Mouse (Mus musculus): ENCODE data around the gene Prss56.

Prss56 gene

DNA sequence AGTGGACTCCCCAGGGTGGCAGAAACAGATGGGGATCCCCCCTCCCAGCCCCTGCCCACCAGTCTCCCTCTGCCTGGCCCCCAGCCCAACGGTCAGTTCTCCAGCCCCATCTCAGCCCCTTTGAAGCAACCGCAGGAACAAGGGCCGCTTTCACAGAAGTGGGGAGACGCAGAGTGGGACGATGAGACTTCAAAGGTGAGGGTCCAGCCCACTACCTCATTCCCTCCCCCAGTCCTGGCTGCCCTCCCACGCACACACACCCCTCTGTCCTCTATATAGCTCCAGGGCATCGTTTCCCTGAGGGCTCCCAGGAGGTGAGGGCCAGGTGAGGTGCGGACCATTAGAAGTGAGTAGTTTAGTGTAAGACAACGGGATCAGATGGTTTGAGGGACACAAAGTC is at the start of gene Prss56:
Prss56 (plus strand) TSS at position 301 of the 400 bp plus-strand sequence.
- no peak for DNase-seq

DNA sequence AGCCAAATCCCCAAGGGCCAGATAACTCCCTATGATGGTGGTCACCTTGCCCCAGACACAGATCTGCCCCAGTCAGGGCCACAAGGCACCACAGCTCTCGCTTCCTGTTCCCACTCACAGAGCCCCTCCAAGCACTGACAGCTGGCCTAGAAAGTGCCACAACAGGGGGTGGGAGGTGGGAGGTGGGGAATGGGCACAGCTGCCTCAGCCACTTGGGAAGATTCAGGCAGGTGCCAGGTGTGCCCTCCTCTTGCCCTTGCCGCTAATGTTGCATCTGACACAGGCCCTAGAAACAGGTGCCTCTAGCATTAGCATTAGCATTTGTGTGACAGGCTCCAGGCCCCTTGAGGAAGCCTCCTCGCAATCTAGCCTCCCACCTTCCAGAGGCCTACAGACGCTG is 41.6 kb upstream of the Prss56 start:
- DNase-seq = no peak

DNA sequence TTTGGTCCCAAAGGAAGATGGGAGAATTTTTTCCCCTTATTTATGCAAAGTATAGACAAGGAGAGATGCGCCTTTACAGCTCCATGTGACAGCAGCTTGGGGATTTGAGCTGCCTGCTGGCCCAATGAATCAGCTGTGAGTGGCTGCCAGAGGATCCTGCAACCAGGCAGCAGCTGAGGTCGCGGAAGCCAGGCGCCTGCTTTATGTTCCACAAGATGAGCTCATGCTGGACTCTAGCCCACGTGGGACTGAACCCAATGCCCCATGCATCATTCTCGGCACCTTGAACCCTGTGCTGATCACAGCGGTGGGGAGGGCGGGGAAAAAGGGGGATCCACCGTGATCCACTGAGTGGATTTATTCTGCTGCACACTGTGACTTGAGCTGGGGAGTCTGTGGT is 40.7 kb upstream of the Prss56 start:
- DNase-seq = no peak

DNA sequence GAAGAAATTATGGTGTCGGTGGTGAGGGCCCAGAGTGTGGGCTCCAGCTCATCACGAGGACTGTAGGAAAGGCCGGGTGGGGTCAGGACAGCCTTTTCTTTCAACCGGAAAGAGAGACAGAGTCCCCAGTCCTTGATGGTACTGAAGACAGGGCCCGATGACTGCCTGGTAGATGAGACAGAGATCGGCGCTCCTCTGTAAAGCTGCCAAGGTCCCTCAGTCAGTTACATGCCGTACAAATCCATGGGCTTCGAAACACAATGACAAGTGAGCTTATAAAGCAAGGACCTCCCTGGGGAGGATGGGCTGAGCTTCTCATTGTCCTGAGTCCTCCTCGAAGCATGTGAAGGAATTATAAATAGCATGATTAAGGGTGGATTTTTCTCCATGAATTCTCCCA is 40.0 kb upstream of the Prss56 start:
- no peak for DNase-seq

DNA sequence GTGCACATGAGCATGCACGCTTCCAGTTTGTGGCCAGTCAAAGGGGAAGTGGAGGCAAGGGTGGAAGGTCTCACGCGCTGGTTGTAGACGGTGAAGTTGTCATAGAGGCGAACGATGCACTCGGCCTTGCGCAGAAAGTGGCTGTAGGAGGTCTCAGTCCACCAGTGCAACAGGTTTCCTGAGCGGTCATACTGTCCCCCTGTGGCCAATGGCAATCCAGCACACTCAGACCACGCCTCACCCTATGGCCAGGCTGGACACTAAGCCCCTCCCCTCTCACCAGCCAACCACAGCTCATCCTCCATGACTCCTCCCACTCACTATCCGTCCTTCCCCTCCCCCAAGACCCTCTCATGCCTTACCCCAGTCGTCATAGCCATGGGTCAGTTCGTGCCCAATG is 33.7 kb upstream of the Prss56 start:
- DNase-seq = no peak

DNA sequence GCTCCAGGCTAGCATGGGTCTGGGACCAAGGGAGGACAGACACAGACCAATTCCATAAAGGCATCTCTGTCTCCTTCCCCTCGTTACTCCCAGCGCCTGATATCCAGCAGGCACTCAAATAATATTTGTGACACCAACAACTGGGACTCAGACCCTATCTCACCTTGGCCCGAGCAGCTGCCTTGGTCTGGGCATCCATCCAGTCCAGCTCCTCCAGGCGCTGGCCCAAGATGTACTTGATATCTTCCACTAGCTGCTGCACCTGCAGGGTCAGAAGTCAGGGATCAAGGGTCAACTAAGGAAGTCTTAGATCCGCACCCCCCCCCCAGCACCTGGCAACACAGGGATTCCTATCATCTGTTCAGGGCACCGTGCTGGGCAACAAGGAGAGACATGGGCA is 31.8 kb upstream of the Prss56 start:
- DNase-seq = no peak

DNA sequence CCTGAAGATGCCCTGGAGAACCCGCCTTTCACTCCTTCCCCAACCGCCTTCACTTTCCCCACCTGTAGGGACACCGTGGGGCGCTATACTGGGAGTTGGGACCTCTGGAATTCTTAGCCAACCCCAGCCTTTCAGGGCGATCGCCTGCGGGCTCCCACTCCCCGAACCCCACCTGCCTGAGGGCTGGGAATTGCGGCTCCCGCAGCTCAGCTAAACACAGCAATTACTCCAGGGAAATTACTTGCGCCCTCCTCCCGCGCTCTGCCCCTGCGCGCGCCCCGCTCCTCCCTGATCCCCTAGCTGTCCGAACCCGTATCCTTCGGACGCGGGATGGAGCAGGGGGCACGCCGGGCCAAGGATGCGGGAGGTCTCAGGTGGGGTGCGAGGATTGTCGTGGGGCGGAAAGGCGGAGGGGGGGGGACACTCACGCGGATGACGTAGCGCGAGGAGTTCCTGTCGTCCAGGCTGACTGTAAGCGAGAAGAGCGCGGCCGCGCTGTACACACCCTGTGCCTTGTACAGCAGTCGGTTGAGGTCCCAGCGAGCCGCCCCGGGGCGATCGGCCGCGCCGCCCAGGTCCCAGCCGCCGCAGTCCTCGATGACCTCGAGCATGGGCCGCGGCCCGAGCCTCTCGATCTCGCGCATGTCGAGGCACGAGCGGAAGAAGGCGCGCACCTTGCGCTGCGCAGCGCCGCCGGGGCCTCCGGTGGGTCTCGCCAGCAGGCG is 29.2 kb upstream of the Prss56 start:
- DNase-seq = no peak

DNA sequence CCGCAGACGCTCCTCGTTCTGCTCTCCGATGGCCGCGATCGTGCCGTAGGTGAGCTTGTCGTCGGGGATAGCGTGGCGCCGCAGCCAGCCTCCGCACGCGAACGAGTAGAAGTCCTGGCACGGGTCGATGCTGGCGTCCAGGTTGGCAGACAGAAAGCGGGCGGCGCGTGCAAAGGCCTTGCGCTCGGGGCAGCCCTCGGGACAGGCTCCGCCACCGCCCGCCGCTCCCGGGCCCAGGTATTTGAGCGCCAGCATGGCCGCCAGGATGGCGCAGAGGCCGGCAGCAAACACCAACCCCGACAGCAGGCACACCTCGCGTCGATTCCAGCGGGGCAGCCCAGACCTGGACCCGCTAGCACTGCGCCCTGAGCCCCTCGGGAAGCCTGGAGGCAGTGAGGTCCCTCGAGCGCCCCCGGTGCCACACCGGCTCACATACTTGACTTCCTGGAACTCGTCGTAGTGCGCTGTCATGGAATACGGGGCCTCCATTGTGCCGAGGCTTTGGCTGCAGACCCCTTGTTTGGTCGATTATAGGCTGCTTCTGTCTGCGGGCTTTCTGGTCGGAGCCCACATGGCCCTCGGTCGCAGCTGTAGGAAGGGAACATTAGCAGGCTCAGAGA is 28.5 kb upstream of the Prss56 start:
- no peak for DNase-seq

DNA sequence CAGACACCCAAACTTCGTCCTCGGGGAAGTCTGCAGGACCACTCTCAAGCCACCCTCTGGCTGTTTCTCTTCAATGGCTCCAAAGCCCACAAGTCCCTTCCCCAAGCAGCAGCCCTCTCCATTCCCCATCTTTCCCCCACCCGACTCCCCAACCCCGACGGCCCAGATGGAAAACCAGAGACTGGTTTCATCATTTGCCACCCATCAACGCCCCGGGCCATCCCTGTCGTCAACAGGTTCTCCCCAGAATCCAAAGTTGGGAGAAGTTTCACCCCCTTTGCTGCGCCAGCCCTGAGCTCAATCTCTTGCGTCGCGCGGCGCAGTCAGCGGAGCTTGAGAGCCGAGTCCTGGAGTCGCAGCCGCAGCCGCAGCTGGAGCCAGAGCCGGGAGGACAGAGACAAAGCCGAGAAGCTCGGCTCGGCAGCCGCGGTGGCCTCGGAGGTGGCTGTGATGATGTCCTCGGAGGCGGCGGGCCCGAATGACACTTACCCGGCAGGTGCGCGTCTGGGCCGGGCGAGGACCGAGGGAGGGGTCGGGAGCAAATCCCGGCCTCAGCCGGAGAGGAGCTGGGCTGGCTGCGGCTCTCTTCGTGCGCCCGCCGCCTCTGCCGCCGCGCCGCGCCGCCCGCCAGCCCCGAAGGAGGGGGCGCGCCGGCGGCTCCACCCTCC is 27.4 kb upstream of the Prss56 start:
- DNase-seq = no peak

DNA sequence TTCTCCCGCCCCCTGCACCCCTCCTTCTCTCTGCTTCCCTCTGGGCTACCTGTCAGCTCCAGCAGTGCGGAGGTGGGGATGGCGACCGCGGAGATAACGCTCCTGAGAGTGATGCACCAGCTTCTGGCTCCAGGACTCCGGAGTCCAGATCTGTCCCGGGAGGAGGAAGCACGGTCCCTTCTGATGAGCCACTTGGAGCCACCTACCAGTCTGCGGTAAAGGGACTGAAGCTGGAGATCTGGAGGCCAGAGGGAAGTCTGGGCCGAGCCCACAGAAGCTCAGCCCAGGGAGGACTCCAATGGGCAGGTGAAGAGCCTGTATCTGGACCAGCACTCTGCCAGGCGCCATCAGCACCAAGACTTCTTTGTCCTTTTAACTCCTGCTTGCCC is 26.9 kb upstream of the Prss56 start, which contains the start of gene Ecel1:
Ecel1 (minus strand) TSS at position 323 of the 389 bp plus-strand sequence.
- DNase-seq = no peak

DNA sequence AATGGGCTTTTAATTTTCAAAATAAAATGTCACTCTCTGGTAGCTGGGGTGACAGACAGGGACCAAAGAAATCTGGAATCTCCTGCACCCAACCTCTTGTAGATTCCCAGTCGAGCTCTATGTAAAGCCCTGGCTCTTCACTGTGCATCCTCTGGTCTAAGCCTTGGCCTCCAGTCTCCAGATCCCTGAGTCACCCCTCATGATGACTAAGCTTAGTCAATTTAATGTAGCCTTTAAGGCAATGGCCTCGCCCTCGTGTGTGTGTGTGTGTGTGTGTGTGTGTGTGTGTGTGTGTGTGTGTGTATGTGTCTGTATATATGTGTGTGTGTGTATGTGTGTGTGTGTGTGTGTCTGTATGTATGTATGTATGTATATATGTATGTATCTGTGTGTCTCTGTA is 23.7 kb upstream of the Prss56 start:
- DNase-seq = no peak

DNA sequence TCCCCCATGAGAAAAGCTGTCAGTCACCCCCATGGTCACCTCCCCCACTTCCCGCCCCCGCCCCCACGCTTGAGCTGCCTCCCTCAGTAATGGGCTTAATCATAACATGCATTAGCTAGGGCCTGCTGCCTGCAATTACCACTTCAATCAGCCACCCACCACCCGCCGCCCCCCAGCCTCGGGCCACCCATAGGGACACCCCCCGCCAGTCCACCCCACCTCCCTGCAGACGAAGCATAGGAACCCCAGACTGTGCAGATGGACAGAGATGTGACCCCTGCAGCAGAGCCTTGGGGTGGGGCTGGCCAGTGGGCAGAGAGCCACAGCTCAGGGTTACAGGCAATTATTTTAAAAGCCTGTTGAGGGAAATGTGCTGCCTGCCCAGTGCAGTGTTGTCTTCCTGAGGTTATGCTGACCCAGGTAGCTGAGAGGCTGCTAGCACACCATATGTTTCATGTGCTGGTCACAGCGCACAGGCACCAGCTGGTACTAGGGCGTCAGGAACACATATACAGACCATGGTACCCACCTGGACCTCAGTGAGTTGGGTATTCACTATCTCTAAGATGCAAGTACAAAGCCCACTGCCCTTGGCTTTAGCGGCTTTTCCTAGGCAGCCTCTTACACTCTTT is 18.8 kb upstream of the Prss56 start:
- no peak for DNase-seq

DNA sequence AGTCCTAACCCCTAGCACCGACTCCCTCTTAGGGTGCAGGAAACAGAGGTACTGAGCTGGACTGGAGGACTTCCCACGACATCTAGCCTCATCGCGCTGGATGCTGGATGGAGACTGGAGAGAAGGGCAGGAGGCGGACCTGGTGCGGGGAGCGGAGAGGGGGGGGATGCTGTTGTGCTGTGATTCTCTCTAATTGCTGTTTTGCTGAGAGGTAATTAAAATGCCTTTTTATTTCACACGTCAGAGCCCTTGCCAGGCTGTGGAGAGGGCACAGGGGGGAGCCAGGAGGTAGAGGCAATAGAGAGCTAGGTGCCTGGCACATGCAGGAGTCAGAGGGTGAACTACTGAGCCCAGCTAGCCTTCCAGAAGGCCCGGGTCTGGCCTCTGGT is 18.3 kb upstream of the Prss56 start:
- DNase-seq = no peak

DNA sequence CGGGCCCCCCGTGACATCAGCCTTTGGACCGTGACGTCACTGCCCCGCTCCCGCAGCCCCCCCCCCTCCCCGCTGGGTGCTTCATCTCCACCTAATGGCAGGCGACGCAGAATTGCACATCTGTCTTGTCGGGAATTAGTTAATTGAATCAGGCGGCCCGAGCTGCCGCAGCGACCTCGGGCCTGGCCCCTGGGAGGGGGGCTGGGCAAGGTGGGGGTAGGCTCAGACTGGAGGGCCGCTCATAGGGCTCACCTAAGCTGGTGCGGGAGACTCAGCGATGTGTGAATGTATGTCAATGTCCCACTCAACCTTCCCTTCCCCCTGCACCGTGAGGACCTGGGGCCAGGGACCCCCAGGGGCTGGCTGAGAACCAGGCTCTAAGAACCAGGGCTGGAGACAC is 12.7 kb upstream of the Prss56 start:
- no peak for DNase-seq

DNA sequence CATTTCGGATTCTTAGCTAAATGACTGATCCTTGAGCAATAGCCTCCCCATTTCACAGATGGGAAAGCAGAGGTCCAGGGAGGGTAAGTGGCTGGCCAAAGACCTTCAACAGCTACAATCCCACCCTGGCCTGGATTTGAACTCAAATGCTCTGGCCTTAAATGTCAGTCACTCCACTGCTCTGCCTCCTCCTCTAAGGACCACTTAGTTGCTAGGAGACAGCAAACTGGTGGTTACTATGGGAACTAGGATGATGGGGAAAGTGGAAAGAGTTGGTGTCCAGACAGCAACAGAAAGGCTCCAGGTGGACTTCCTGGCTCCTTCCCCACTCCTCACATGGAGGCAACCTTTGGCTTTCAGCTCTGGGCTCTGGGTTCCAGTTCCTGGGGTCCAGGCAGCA is 11.8 kb upstream of the Prss56 start:
- no peak for DNase-seq

DNA sequence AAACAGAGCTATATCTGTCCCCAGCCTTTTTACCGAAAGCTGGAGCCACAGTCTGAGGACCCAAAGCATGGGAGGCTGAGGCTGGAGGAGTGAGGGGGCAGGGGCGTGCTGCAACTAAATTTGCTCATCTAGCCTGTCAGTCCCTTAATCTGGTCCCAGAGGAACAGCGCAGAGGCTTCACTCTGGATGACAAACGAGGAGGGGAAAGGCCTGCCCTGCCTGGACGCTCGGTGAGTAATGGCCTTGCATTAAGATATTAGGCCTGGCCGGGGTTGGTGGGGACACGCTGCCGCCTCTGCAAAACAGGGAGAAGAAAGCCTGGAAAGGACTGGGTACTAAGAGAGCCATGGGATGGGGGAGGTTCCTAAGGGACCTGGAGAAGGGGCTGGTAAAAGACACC is 10.8 kb upstream of the Prss56 start:
- DNase-seq = no peak

DNA sequence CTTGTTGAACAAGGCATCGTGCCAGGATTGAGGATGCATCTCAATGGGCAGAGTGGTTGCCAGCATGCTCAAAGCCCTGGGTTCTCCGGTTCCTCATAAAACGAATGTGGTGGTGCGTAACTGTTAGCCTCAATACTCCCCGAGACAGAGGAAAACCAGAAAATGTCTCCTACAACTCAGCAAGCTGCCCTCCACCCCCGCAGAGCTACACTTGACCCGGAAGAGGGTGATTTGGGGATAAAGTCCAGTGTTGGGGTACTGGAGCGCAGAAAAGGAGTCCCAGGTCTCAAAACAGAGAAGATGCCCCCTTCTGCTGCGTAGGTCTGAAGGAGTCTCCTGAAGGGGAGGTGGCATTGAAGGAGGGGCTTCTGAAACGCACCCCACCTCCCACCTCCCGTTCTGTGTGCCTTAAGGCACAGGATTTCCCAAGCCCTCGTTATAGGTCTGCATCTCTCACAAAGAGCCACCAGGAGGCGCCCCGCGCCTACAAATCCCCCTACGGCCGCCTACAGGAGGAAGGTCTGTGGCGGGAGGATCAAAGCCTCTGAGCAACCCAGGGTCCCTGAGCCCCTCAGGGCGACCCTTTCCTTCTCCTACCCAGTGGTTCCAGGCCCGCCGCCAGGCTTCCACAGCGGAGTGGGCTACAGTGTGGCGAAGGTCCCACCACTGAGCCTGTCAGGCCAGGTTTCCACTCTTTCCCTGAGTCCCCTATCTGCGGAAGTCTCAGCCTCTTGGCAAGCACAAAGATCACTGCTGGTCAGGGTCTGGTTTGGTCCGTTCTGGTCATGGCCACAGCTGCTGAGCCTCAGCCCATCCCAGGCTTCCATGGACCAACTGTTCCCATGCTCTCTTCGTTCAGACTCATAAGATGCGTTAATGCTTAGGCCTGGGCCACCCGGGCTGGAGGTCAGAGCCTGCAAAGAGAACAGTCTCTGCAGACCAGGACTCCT is 8.8 kb upstream of the Prss56 start:
- peak; percentile 61 for DNase-seq

DNA sequence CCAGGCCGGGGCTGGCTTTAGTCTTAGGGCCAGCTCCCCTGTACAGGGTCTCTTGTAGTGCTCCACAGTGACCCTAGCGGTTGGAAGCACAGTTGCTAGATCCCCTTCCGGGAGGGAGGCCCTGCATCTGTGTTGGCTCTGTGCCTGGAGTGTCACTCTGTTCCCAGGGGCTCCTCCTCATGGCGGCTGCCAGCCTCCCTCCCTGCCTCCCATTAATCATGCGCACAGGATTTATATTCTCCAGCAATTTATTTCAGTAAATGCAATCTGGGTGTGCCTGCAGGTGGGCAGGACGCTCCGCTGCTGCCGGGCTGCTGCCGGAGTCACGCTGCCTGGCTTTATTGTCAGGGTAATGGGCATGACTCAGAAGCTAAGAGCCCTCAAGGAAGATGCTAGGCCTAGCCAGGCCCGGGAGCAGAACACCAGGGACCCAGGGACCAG is 7.2 kb upstream of the Prss56 start:
- peak; percentile 34 for DNase-seq

DNA sequence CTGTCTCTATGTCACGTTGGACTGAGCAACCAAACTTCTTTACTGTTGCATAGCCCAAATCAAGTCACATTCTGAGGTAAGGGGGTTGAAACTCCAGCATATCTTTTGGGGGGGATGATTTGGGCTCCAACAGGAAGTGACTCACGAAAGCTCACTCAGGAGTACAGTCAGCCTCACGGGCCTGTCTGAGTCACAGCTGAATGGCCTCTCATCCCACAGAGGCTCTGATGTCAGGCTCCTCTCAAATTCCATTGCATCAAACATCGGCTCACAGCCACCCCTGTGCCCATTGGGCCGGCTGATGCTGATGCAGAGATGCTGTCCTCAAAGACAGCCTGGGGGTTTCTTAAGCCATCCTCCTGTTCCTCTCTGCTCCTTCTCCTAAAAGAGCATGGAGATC is 2.2 kb upstream of the Prss56 start:
- DNase-seq = no peak

DNA sequence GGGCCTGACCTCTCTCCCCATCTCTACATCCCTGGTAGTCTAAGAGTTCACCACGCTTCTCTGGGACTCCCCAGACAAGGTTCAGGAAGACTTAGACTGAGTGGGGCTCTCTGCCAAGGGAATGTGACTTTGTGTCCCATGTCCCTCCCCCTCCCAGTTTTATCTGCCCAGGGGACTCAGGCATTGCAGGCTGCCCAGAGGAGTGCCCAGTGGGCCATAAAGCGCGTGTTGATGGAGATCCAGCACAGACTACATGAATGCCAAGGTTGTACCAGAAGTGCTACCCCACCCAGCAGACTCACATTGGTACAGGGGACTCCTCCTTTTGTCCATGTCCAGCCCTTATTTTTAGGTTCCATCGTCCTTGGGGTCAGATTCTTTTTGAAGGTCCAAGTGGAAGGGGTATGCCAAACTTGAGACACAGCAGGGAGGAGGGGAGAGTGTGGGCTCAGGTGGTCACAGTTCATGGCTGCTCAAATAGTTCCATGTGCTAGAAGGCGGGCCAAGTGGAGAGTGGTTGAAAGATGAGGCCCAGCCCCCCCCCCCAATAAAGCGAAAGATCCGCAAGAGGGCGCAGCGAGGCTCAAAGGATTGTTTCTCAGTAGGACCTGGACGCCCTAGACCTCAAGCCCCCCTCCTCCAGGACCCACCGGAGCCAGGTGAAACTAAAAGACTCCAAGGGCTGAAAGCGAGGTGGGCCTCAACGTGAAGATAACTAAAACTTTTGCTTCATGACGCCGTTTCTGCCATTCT is 1.1 kb downstream of the Prss56 start:
- DNase-seq = no peak

DNA sequence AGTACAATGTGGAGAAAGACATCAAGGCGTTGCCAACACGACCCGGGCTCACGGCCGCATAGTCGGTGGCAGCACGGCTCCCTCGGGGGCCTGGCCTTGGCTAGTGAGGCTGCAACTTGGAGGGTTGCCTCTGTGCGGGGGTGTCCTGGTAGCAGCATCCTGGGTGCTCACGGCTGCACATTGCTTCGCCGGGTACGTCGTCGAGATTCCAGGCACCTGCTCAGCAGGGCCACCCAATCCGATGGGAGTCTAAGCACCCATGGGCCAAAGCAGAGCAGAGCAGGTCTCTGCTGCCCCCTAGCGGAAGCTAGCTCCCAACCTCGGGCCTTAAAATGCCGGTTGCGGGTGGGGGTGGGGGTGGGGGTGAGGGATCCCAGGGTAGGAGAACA is 1.6 kb downstream of the Prss56 start:
- peak; percentile 62 for DNase-seq

DNA sequence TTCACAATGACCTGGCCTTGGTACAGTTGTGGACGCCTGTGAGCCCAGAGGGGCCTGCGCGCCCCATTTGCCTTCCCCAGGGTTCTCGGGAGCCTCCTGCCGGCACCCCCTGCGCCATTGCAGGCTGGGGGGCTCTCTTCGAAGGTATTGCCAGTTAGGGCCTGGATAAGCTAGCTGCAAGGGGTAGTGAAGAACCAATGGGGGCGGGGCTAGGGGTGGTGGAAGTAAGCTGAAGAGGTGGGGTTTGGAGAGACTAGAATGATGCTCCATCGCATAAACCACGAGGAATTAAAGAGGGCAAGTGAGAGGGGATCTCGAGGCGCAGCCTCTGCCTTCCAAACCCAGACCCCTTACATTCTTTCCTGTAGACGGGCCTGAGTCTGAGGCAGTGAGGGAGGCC is 2.4 kb downstream of the Prss56 start:
- no peak for DNase-seq
